Comparison of ENCODE assay signal across 9 mouse cellular contexts in genomic region chr6:139662462-139662861, GRCm38 (mm10).
DNase-seq lines count a peak whose midpoint lies in the region; ATAC-seq and TF ChIP-seq lines count a peak whose summit lies in the region.
"Had no signal": no experiment of that assay in that cellular context is flagged by ENCODE, and none has a peak within 500 bp of the region (broad histone marks: within the 10 kb centered on the region; RNA-seq: fewer than 3 reads in every experiment).

No protein-coding gene starts in this region.

- H3K27me3 ChIP-seq in forebrain, embryonic 14.5 days (replicated peaks; ENCODE audit: control insufficient read depth, insufficient read depth, low read length) = no peaks in the 10 kb centered on the region
- H3K27me3 ChIP-seq in forebrain, embryonic 10.5 days (ENCODE audit: poor library complexity, severe bottlenecking) = no peaks in the 10 kb centered on the region
- H3K27me3 ChIP-seq in liver, postnatal 0 days (ENCODE audit: insufficient read depth, low read length) = no peaks in the 10 kb centered on the region
- no peaks in the 10 kb centered on the region for H3K27me3 ChIP-seq in midbrain, embryonic 13.5 days
- H3K27me3 ChIP-seq: embryonic facial prominence, embryonic 15.5 days had no signal

- no peak overlapping the region for H3K27ac ChIP-seq in forebrain, embryonic 14.5 days (ENCODE audit: low read depth, low read length)
- no peak overlapping the region for H3K27ac ChIP-seq in forebrain, embryonic 10.5 days
- no peak overlapping the region for H3K27ac ChIP-seq in liver, postnatal 0 days (ENCODE audit: low read depth)
- no peak overlapping the region for H3K27ac ChIP-seq in embryonic fibroblast, embryonic 13.5 days (ENCODE audit: insufficient read depth, low read length)
- no peak overlapping the region for H3K27ac ChIP-seq in midbrain, embryonic 13.5 days
- H3K27ac ChIP-seq: embryonic facial prominence, embryonic 15.5 days had no signal

- no peak overlapping the region for H3K9ac ChIP-seq in forebrain, embryonic 14.5 days (ENCODE audit: low read length)
- H3K9ac ChIP-seq in liver, postnatal 0 days (replicated peaks) = no peak overlapping the region
- H3K9ac ChIP-seq in midbrain, embryonic 13.5 days (replicated peaks) = no peak overlapping the region
- H3K9ac ChIP-seq: embryonic facial prominence, embryonic 15.5 days had no signal

- TF ChIP-seq CTCF in liver, postnatal 0 days (IDR thresholded peaks at IDR 0.05; ENCODE audit: low read depth) = peak; percentile 41
- TF ChIP-seq CTCF in embryonic fibroblast, embryonic 13.5 days (IDR thresholded peaks at IDR 0.05; ENCODE audit: borderline replicate concordance, insufficient read depth, low read length) = peak; percentile 31; the same call in 1 of the 2 replicates

- no peaks in the 10 kb centered on the region for H3K36me3 ChIP-seq in forebrain, embryonic 14.5 days (ENCODE audit: control insufficient read depth, insufficient read depth, low read length)
- H3K36me3 ChIP-seq in forebrain, embryonic 10.5 days (replicated peaks) = no peaks in the 10 kb centered on the region
- H3K36me3 ChIP-seq in liver, postnatal 0 days (replicated peaks; ENCODE audit: insufficient read depth, low read length) = peaks cover 4% of the 10 kb centered on the region; the same call in 1 of the 2 replicates
- H3K36me3 ChIP-seq in midbrain, embryonic 13.5 days = no peaks in the 10 kb centered on the region
- H3K36me3 ChIP-seq: embryonic facial prominence, embryonic 15.5 days had no signal

- ATAC-seq in forebrain, embryonic 14.5 days = peak; percentile 61; the same call in 1 of the 2 replicates
- no peak for ATAC-seq in liver, postnatal 0 days
- ATAC-seq in midbrain, embryonic 13.5 days = peak; percentile 50; the same call in 1 of the 2 replicates

- no peaks in the 10 kb centered on the region for H3K9me3 ChIP-seq in forebrain, embryonic 14.5 days (replicated peaks; ENCODE audit: control insufficient read depth, low read length)
- no peaks in the 10 kb centered on the region for H3K9me3 ChIP-seq in forebrain, embryonic 10.5 days
- no peaks in the 10 kb centered on the region for H3K9me3 ChIP-seq in liver, postnatal 0 days (ENCODE audit: low read length)
- peaks cover 8% of the 10 kb centered on the region; the same call in 1 of the 2 replicates for H3K9me3 ChIP-seq in midbrain, embryonic 13.5 days
- H3K9me3 ChIP-seq: embryonic facial prominence, embryonic 15.5 days had no signal

- H3K4me3 ChIP-seq in forebrain, embryonic 14.5 days (ENCODE audit: low read depth, low read length) = no peak overlapping the region
- no peak overlapping the region for H3K4me3 ChIP-seq in forebrain, embryonic 10.5 days
- H3K4me3 ChIP-seq in liver, postnatal 0 days (ENCODE audit: low read depth, low read length) = no peak overlapping the region
- no peak overlapping the region for H3K4me3 ChIP-seq in embryonic fibroblast, embryonic 13.5 days (ENCODE audit: insufficient read depth, low read length)
- no peak overlapping the region for H3K4me3 ChIP-seq in midbrain, embryonic 13.5 days (replicated peaks)
- H3K4me3 ChIP-seq: embryonic facial prominence, embryonic 15.5 days had no signal

- no peak for TF ChIP-seq POLR2A in embryonic fibroblast, embryonic 13.5 days (IDR thresholded peaks at IDR 0.05; ENCODE audit: low read depth, low read length)

- H3K4me2 ChIP-seq in forebrain, embryonic 14.5 days (ENCODE audit: low read length) = no peak overlapping the region
- no peak overlapping the region for H3K4me2 ChIP-seq in liver, postnatal 0 days (ENCODE audit: low read depth, low read length)
- H3K4me2 ChIP-seq in midbrain, embryonic 13.5 days (replicated peaks) = no peak overlapping the region
- H3K4me2 ChIP-seq: embryonic facial prominence, embryonic 15.5 days had no signal

- 53% methylated on average over 1 of the region's 1 CpGs for WGBS in forebrain, embryonic 14.5 days
- 65% methylated on average over 1 of the region's 1 CpGs for WGBS in forebrain, embryonic 10.5 days
- WGBS in liver, postnatal 0 days (ENCODE audit: insufficient replicate concordance) = 50% methylated on average over 1 of the region's 1 CpGs
- 29% methylated on average over 1 of the region's 1 CpGs for WGBS in midbrain, embryonic 13.5 days

- TF ChIP-seq EP300 in liver, postnatal 0 days (IDR thresholded peaks at IDR 0.05; ENCODE audit: low read depth) = no peak

- no peaks in the 10 kb centered on the region for H3K4me1 ChIP-seq in forebrain, embryonic 14.5 days (ENCODE audit: control insufficient read depth, insufficient read depth, low read length)
- no peaks in the 10 kb centered on the region for H3K4me1 ChIP-seq in forebrain, embryonic 10.5 days
- no peaks in the 10 kb centered on the region for H3K4me1 ChIP-seq in liver, postnatal 0 days (ENCODE audit: insufficient read depth)
- no peaks in the 10 kb centered on the region for H3K4me1 ChIP-seq in embryonic fibroblast, embryonic 13.5 days (ENCODE audit: control insufficient read depth, insufficient read depth, low read length)
- no peaks in the 10 kb centered on the region for H3K4me1 ChIP-seq in midbrain, embryonic 13.5 days (replicated peaks)
- H3K4me1 ChIP-seq: embryonic facial prominence, embryonic 15.5 days had no signal

- peak; percentile 40 for DNase-seq in forebrain, embryonic 14.5 days (ENCODE audit: low spot score)
- no peak for DNase-seq in forebrain, embryonic 10.5 days (ENCODE audit: extremely low spot score, low spot score)
- DNase-seq in liver, postnatal 0 days = no peak
- DNase-seq in liver = no peak
- DNase-seq in thymus, adult 18-20 months = no peak
- DNase-seq in urinary bladder, postnatal 25 days (ENCODE audit: low spot score) = no peak
